Mouse (Mus musculus): ENCODE measurements around the gene Foxd1.
A peak's percentile ranks its signal among the peaks of the same experiment; 100 is the strongest.

The Foxd1 gene

GRCm38 (mm10) chr13:98365766-98366421, 11.9 kb downstream of the Foxd1 start:
- H3K36me3 ChIP-seq (ENCODE audit: insufficient read depth, low read length) = no peaks in the 10 kb centered on the region
- peaks cover 18% of the 10 kb centered on the region for H3K4me1 ChIP-seq (replicated peaks; ENCODE audit: low read depth, low read length)
- H3K4me3 ChIP-seq (replicated peaks; ENCODE audit: low read length) = peak overlapping the region; percentile 71
- no peaks in the 10 kb centered on the region for H3K9me3 ChIP-seq (ENCODE audit: low read length)
- TF ChIP-seq CTCF (conservative IDR thresholded peaks at IDR 0.05; ENCODE audit: low read length) (no peak), NANOG (IDR thresholded peaks at IDR 0.05; ENCODE audit: borderline replicate concordance, low read length) (no peak), POU5F1 (IDR thresholded peaks at IDR 0.05; ENCODE audit: borderline replicate concordance, low read length) (no peak)
- peaks cover 87% of the 10 kb centered on the region for H3K27me3 ChIP-seq (ENCODE audit: insufficient read depth, low read length)

DNA sequence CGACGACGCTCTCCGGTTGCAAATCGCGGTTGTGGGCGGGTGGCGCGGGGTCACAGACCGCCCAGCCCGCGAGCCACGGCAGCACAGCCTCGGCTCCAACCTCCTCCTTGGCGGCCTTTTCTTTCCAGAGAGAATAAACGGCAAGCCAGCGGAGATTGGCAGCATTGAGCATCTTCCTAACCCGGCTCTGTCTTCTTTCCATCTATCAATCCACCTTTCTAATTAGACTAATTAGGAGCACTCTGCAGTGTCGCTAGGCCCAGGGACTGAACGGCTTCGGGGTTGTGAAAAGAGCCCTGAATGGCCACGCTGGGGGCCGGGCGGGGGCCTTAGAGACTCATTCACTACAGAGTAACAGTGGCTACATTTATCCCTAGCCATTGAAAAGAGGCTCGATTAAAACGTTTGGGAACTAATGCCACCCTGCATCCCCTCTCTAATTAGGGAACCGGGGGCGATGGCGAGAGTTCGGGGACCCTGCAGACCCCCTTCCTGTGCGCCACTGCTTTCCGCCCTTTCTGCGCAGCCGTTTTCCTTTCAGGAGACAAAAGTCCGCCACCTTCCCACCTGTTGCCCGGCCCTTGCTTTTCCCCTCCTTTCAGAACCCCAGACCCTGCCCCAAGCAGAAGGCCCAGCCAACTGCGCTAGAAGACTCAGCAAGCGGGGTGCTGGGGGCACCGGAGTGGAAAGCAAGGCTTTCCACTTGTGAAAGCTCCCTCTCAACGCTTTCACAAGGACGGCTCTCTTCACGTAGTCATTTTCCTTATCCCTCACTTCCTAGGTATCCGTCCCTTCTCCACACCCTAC, 12.6 kb downstream of the Foxd1 start:
- no peaks in the 10 kb centered on the region for H3K36me3 ChIP-seq (ENCODE audit: insufficient read depth, low read length)
- H3K4me3 ChIP-seq (replicated peaks; ENCODE audit: low read length) = peak overlapping the region; percentile 71
- TF ChIP-seq NANOG (IDR thresholded peaks at IDR 0.05; ENCODE audit: borderline replicate concordance, low read length) (no peak), CTCF (conservative IDR thresholded peaks at IDR 0.05; ENCODE audit: low read length) (no peak), POU5F1 (IDR thresholded peaks at IDR 0.05; ENCODE audit: borderline replicate concordance, low read length) (no peak)
- H3K4me1 ChIP-seq (replicated peaks; ENCODE audit: low read depth, low read length) = peaks cover 18% of the 10 kb centered on the region
- H3K27me3 ChIP-seq (ENCODE audit: insufficient read depth, low read length) = peaks cover 85% of the 10 kb centered on the region
- no peaks in the 10 kb centered on the region for H3K9me3 ChIP-seq (ENCODE audit: low read length)

GRCm38 (mm10) chr13:98367601-98368000, 13.6 kb downstream of the Foxd1 start:
- Histone ChIP-seq H3K9me3 (ENCODE audit: low read length) (no peaks in the 10 kb centered on the region), H3K4me1 (replicated peaks; ENCODE audit: low read depth, low read length) (peaks cover 18% of the 10 kb centered on the region), H3K36me3 (ENCODE audit: insufficient read depth, low read length) (no peaks in the 10 kb centered on the region), H3K4me3 (replicated peaks; ENCODE audit: low read length) (no peak overlapping the region), H3K27me3 (ENCODE audit: insufficient read depth, low read length) (peaks cover 83% of the 10 kb centered on the region)
- no peak for TF ChIP-seq NANOG (IDR thresholded peaks at IDR 0.05; ENCODE audit: borderline replicate concordance, low read length)
- no peak for TF ChIP-seq CTCF (conservative IDR thresholded peaks at IDR 0.05; ENCODE audit: low read length)
- no peak for TF ChIP-seq POU5F1 (IDR thresholded peaks at IDR 0.05; ENCODE audit: borderline replicate concordance, low read length)

- TF ChIP-seq POU5F1 (IDR thresholded peaks at IDR 0.05; ENCODE audit: borderline replicate concordance, low read length) (no peak), NANOG (IDR thresholded peaks at IDR 0.05; ENCODE audit: borderline replicate concordance, low read length) (no peak), CTCF (conservative IDR thresholded peaks at IDR 0.05; ENCODE audit: low read length) (no peak)
- Histone ChIP-seq H3K27me3 (ENCODE audit: insufficient read depth, low read length) (peaks cover 81% of the 10 kb centered on the region), H3K4me1 (replicated peaks; ENCODE audit: low read depth, low read length) (peaks cover 18% of the 10 kb centered on the region), H3K4me3 (replicated peaks; ENCODE audit: low read length) (no peak overlapping the region), H3K9me3 (ENCODE audit: low read length) (no peaks in the 10 kb centered on the region), H3K36me3 (ENCODE audit: insufficient read depth, low read length) (no peaks in the 10 kb centered on the region)
Observed at GRCm38 (mm10) chr13:98369046-98369445, 15.0 kb downstream of the Foxd1 start.

DNA sequence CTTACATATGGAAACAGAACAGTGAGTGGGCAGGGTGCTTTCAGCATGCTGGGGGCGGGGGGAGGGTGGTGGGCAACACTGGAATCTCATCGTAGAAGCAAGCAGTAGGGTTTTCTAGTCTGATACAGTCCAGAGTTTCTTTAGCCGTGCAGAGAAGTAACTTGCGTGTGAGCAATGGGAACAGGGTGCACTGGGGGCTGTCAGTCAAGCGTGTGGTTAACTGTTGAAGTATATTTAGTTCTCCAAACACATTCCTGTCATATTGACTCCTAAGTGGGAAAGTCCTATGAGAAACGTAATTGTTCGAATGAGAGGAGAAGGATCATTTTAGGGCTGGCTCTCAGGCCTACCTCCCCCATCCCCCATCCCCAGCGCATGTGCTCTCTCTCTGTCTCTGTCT, 20.5 kb downstream of the Foxd1 start:
- TF ChIP-seq NANOG (IDR thresholded peaks at IDR 0.05; ENCODE audit: borderline replicate concordance, low read length) = no peak
- TF ChIP-seq POU5F1 (IDR thresholded peaks at IDR 0.05; ENCODE audit: borderline replicate concordance, low read length) = no peak
- no peak for TF ChIP-seq CTCF (conservative IDR thresholded peaks at IDR 0.05; ENCODE audit: low read length)
- H3K27me3 ChIP-seq (ENCODE audit: insufficient read depth, low read length) = peaks cover 42% of the 10 kb centered on the region
- no peaks in the 10 kb centered on the region for H3K36me3 ChIP-seq (ENCODE audit: insufficient read depth, low read length)
- H3K4me3 ChIP-seq (replicated peaks; ENCODE audit: low read length) = no peak overlapping the region
- no peaks in the 10 kb centered on the region for H3K9me3 ChIP-seq (ENCODE audit: low read length)
- H3K4me1 ChIP-seq (replicated peaks; ENCODE audit: low read depth, low read length) = no peaks in the 10 kb centered on the region

- no peak overlapping the region for H3K4me3 ChIP-seq (replicated peaks; ENCODE audit: low read length)
- TF ChIP-seq CTCF (conservative IDR thresholded peaks at IDR 0.05; ENCODE audit: low read length) (no peak), POU5F1 (IDR thresholded peaks at IDR 0.05; ENCODE audit: borderline replicate concordance, low read length) (no peak), NANOG (IDR thresholded peaks at IDR 0.05; ENCODE audit: borderline replicate concordance, low read length) (no peak)
- no peaks in the 10 kb centered on the region for H3K4me1 ChIP-seq (replicated peaks; ENCODE audit: low read depth, low read length)
- H3K27me3 ChIP-seq (ENCODE audit: insufficient read depth, low read length) = peaks cover 38% of the 10 kb centered on the region
- no peaks in the 10 kb centered on the region for H3K9me3 ChIP-seq (ENCODE audit: low read length)
- no peaks in the 10 kb centered on the region for H3K36me3 ChIP-seq (ENCODE audit: insufficient read depth, low read length)
Observed at GRCm38 (mm10) chr13:98374979-98375378, 20.9 kb downstream of the Foxd1 start.

DNA sequence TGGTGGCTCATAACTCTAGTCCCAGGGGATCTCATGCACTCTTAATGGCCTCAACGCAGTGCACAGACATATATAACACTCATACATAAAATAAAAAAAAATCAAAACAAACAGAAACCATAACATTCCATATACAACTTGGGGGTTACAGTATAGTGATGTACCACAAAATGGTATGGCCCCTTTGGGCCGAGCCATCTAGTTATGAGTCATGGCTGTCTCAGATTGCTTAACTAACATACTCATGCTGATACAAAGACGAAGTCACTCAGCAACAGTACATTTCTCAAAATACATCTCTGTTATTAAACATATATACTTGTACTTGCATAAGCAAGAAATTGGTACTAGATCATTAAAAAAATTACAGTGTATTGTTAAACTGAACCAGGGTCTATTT, 23.7 kb downstream of the Foxd1 start:
- Histone ChIP-seq H3K36me3 (ENCODE audit: insufficient read depth, low read length) (no peaks in the 10 kb centered on the region), H3K4me1 (replicated peaks; ENCODE audit: low read depth, low read length) (no peaks in the 10 kb centered on the region), H3K9me3 (ENCODE audit: low read length) (peaks cover 8% of the 10 kb centered on the region), H3K4me3 (replicated peaks; ENCODE audit: low read length) (no peak overlapping the region), H3K27me3 (ENCODE audit: insufficient read depth, low read length) (peaks cover 28% of the 10 kb centered on the region)
- TF ChIP-seq CTCF (conservative IDR thresholded peaks at IDR 0.05; ENCODE audit: low read length) = no peak
- no peak for TF ChIP-seq POU5F1 (IDR thresholded peaks at IDR 0.05; ENCODE audit: borderline replicate concordance, low read length)
- TF ChIP-seq NANOG (IDR thresholded peaks at IDR 0.05; ENCODE audit: borderline replicate concordance, low read length) = no peak

GRCm38 (mm10) chr13:98382751-98383150, 28.7 kb downstream of the Foxd1 start:
- TF ChIP-seq NANOG (IDR thresholded peaks at IDR 0.05; ENCODE audit: borderline replicate concordance, low read length) (no peak), POU5F1 (IDR thresholded peaks at IDR 0.05; ENCODE audit: borderline replicate concordance, low read length) (no peak), CTCF (conservative IDR thresholded peaks at IDR 0.05; ENCODE audit: low read length) (no peak)
- H3K4me1 ChIP-seq (replicated peaks; ENCODE audit: low read depth, low read length) = no peaks in the 10 kb centered on the region
- peaks cover 36% of the 10 kb centered on the region for H3K27me3 ChIP-seq (ENCODE audit: insufficient read depth, low read length)
- no peaks in the 10 kb centered on the region for H3K36me3 ChIP-seq (ENCODE audit: insufficient read depth, low read length)
- peaks cover 19% of the 10 kb centered on the region for H3K9me3 ChIP-seq (ENCODE audit: low read length)
- no peak overlapping the region for H3K4me3 ChIP-seq (replicated peaks; ENCODE audit: low read length)

All from E14TG2a.4 (cell line).